Mouse (Mus musculus) embryonic facial prominence, embryonic 11.5 days (tissue): ENCODE results near the gene Lcn6. TPM values are rescaled to one million over a fixed set of nuclear protein-coding genes. Genes with fewer than 3 reads are reported as not detected.

ENCODE experiments used
- ATAC-seq: fragments of 200-750 bp; cut with Nextera tagmentation; replicated peaks from 2 replicates; pipeline ENCODE4 v1.8.0; 2017; ENCODE audit warnings: low read depth; ENCODE audit not compliant: insufficient number of reproducible peaks, low FRiP score, low TSS enrichment
- DNase-seq: peaks from one replicate; pipeline ENCODE4 v3.0.0-alpha.2; 2015; ENCODE audit warnings: low spot score
- H3K27ac ChIP-seq: fragments of 300-500 bp; sonication (generic); replicated peaks from 2 replicates; pipeline ENCODE4 v1.5.1; 2014; ENCODE audit warnings: mild to moderate bottlenecking, low read depth, low read length, control low read depth
- H3K27me3 ChIP-seq: fragments of 300-500 bp; sonication (generic); 2 replicates; pipeline ENCODE4 v1.6.1; 2014; ENCODE audit warnings: mild to moderate bottlenecking, low read length, moderate library complexity, mixed read lengths; ENCODE audit not compliant: control insufficient read depth, insufficient read depth
- H3K36me3 ChIP-seq: fragments of 300-500 bp; sonication (generic); replicated peaks from 2 replicates; pipeline ENCODE4 v1.6.1; 2014; ENCODE audit warnings: low read depth, mild to moderate bottlenecking, low read length, moderate library complexity, mixed read lengths; ENCODE audit not compliant: control insufficient read depth, insufficient read depth
- H3K4me1 ChIP-seq: fragments of 300-500 bp; sonication (generic); 2 replicates; pipeline ENCODE4 v1.6.1; 2014; ENCODE audit warnings: low read length, mixed read lengths; ENCODE audit not compliant: control insufficient read depth, insufficient read depth
- H3K4me2 ChIP-seq: fragments of 300-500 bp; sonication (generic); 2 replicates; pipeline ENCODE4 v1.6.1; 2014; ENCODE audit warnings: low read depth, mild to moderate bottlenecking, control low read depth, low read length, moderate library complexity
- H3K4me3 ChIP-seq: fragments of 300-500 bp; sonication (generic); 2 replicates; pipeline ENCODE4 v1.5.1; 2014; ENCODE audit warnings: low read depth, low read length, control low read depth
- H3K9ac ChIP-seq: fragments of 300-500 bp; sonication (generic); replicated peaks from 2 replicates; pipeline ENCODE4 v1.6.1; 2014; ENCODE audit warnings: mild to moderate bottlenecking, control low read depth, low read length
- H3K9me3 ChIP-seq: fragments of 300-500 bp; sonication (generic); replicated peaks from 2 replicates; pipeline ENCODE4 v1.6.1; 2016; ENCODE audit warnings: mild to moderate bottlenecking, low read length, inconsistent platforms, mixed read lengths; ENCODE audit not compliant: control insufficient read depth
- WGBS: fragments of 180-500 bp; shearing (Covaris S2); extraction: QIAGEN DNeasy Blood & Tissue Kit; methylation state at CpG from one replicate; pipeline ENCODE4 v1.1.7; 2014; 5-methylcytosine and 5-hydroxymethylcytosine counted together
- polyA plus RNA-seq: library from polyadenylated mRNA; unstranded; fragments of >200 nt; fragmentation: Nextera tagmentation; extraction: Ambion mirVana; gene quantifications from 2 replicates; pipeline ENCODE4 v1.2.1, GENCODE M21; 2014

The Lcn6 gene
- polyA plus RNA-seq, 1 experiment from 2014 or later = not detected

GRCm38 (mm10) chr2:25656691-25657090 lies 19.9 kb upstream of the Lcn6 start:
- Histone ChIP-seq H3K4me3 (no peak overlapping the region), H3K4me2 (no peak overlapping the region), H3K27ac (no peak overlapping the region), H3K4me1 (no peaks in the 10 kb centered on the region), H3K36me3 (no peaks in the 10 kb centered on the region), H3K9me3 (no peaks in the 10 kb centered on the region), H3K9ac (no peak overlapping the region), H3K27me3 (no peaks in the 10 kb centered on the region)
- ATAC-seq = no peak
- 82% methylated on average over 4 of the region's 4 CpGs for WGBS
- DNase-seq = no peak

- Histone ChIP-seq H3K36me3 (no peaks in the 10 kb centered on the region), H3K9ac (no peak overlapping the region), H3K27me3 (no peaks in the 10 kb centered on the region), H3K4me2 (no peak overlapping the region), H3K9me3 (no peaks in the 10 kb centered on the region), H3K27ac (no peak overlapping the region), H3K4me1 (no peaks in the 10 kb centered on the region), H3K4me3 (no peak overlapping the region)
- no peak for ATAC-seq
- DNase-seq = no peak
- WGBS = 86% methylated on average over 4 of the region's 4 CpGs
Observed at GRCm38 (mm10) chr2:25657246-25657645, 19.3 kb upstream of the Lcn6 start.

GRCm38 (mm10) chr2:25657652-25658051 lies 18.9 kb upstream of the Lcn6 start, which contains the start of gene Lcn5:
Gene Lcn5 (plus strand): TSS chr2:25657952.
- Histone ChIP-seq H3K4me1 (no peaks in the 10 kb centered on the region), H3K9me3 (no peaks in the 10 kb centered on the region), H3K27me3 (no peaks in the 10 kb centered on the region), H3K27ac (no peak within 1 kb of the TSS), H3K4me2 (no peak within 1 kb of the TSS), H3K4me3 (no peak within 1 kb of the TSS), H3K9ac (no peak within 1 kb of the TSS), H3K36me3 (no peaks in the 10 kb centered on the region)
- ATAC-seq = no peak
- DNase-seq = no peak

GRCm38 (mm10) chr2:25660279-25660678 lies 16.3 kb upstream of the Lcn6 start:
- Histone ChIP-seq H3K36me3 (no peaks in the 10 kb centered on the region), H3K4me1 (no peaks in the 10 kb centered on the region), H3K4me2 (no peak overlapping the region), H3K27ac (no peak overlapping the region), H3K9ac (no peak overlapping the region), H3K4me3 (no peak overlapping the region), H3K27me3 (no peaks in the 10 kb centered on the region), H3K9me3 (no peaks in the 10 kb centered on the region)
- no peak for ATAC-seq
- DNase-seq = no peak
- 91% methylated on average over 8 of the region's 8 CpGs for WGBS

- Histone ChIP-seq H3K9ac (no peak overlapping the region), H3K27ac (no peak overlapping the region), H3K4me3 (no peak overlapping the region), H3K4me2 (no peak overlapping the region), H3K4me1 (no peaks in the 10 kb centered on the region), H3K36me3 (no peaks in the 10 kb centered on the region), H3K27me3 (no peaks in the 10 kb centered on the region), H3K9me3 (no peaks in the 10 kb centered on the region)
- no peak for ATAC-seq
- WGBS = 84% methylated on average over 6 of the region's 6 CpGs
- no peak for DNase-seq
Observed at GRCm38 (mm10) chr2:25661245-25661970, 15.2 kb upstream of the Lcn6 start.

GRCm38 (mm10) chr2:25663511-25663910 lies 13.1 kb upstream of the Lcn6 start:
- Histone ChIP-seq H3K4me2 (no peak overlapping the region), H3K4me1 (no peaks in the 10 kb centered on the region), H3K36me3 (no peaks in the 10 kb centered on the region), H3K27ac (no peak overlapping the region), H3K27me3 (no peaks in the 10 kb centered on the region), H3K4me3 (no peak overlapping the region), H3K9ac (no peak overlapping the region), H3K9me3 (no peaks in the 10 kb centered on the region)
- ATAC-seq (no peak), DNase-seq (peak; percentile 49)
- 59% methylated on average over 1 of the region's 1 CpGs for WGBS

GRCm38 (mm10) chr2:25664125-25664524 lies 12.5 kb upstream of the Lcn6 start:
- no peaks in the 10 kb centered on the region for H3K4me1 ChIP-seq
- no peaks in the 10 kb centered on the region for H3K36me3 ChIP-seq
- H3K27ac ChIP-seq = no peak overlapping the region
- no peaks in the 10 kb centered on the region for H3K27me3 ChIP-seq
- no peak overlapping the region for H3K4me2 ChIP-seq
- no peak overlapping the region for H3K4me3 ChIP-seq
- no peak overlapping the region for H3K9ac ChIP-seq
- 69% methylated on average over 5 of the region's 5 CpGs for WGBS
- H3K9me3 ChIP-seq = no peaks in the 10 kb centered on the region
- DNase-seq (no peak), ATAC-seq (no peak)

- WGBS = 60% methylated on average over 1 of the region's 1 CpGs
- DNase-seq (no peak), ATAC-seq (no peak)
- Histone ChIP-seq H3K4me1 (no peaks in the 10 kb centered on the region), H3K4me2 (no peak overlapping the region), H3K9ac (no peak overlapping the region), H3K9me3 (no peaks in the 10 kb centered on the region), H3K4me3 (no peak overlapping the region), H3K27me3 (no peaks in the 10 kb centered on the region), H3K27ac (no peak overlapping the region), H3K36me3 (no peaks in the 10 kb centered on the region)
Observed at GRCm38 (mm10) chr2:25666516-25666915, 10.1 kb upstream of the Lcn6 start.
